1 mouse cellular context compared by ENCODE assay signal in genomic region chr5:100597886-100598485, GRCm38 (mm10).
A peak's percentile ranks its signal among the peaks of the same experiment; 100 is the strongest.
TF ChIP-seq lines count a peak whose summit lies in the region.

No protein-coding gene starts in this region.

TF ChIP-seq in CH12.LX, 34 proteins besides CTCF, POLR2A, EP300 and RAD21 (continued from another document):
- no peak for TF ChIP-seq E2F4 (IDR thresholded peaks at IDR 0.05; ENCODE audit: insufficient replicate concordance, low read depth, low read length)
- TF ChIP-seq HCFC1 (IDR thresholded peaks at IDR 0.05; ENCODE audit: low read depth, low read length), result no peak; the same call in 1 of the 2 replicates
- peak; percentile 92 for TF ChIP-seq MXI1 (IDR thresholded peaks at IDR 0.05; ENCODE audit: low read depth, low read length)
- TF ChIP-seq UBTF (IDR thresholded peaks at IDR 0.05; ENCODE audit: low read depth, low read length), result no peak
